Mouse (Mus musculus): ENCODE results near the gene Itgad. TPM values are rescaled to one million over a fixed set of nuclear protein-coding genes. Genes with fewer than 3 reads are reported as not detected.

The Itgad gene
- polyA plus RNA-seq, 1 experiment from 2014 or later: not detected

DNA sequence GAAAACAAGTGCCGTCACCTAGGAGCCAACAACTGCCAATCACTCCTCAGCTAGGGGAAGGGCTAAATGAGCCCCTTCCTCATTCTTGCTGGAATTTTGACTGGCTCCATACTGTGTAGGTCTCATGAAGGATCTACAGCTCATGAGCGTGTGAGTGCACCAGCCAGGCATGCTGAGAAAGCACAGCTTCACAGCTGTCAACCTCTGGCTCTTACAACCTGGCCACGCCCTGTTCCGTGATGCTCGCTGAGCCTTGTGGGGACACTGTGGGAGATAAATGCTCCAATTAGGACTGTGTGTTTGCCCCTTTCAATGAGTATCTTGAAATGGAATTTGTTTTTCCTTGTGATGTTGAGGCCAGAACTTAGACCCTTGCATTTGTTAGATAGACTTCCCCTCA is 95.8 kb downstream of the Itgad start:
- peaks cover 19% of the 10 kb centered on the region; the same call in 1 of the 2 replicates for H3K36me3 ChIP-seq (ENCODE audit: control insufficient read depth, insufficient read depth)
- ATAC-seq: no peak
- H3K4me1 ChIP-seq (replicated peaks; ENCODE audit: control insufficient read depth, insufficient read depth, low read length): 0 out of 2 replicates have a peak, but pooled peaks cover 6% of the 10 kb centered on the region
- H3K27me3 ChIP-seq (replicated peaks; ENCODE audit: control insufficient read depth, insufficient read depth, low read length): no peaks in the 10 kb centered on the region
- no peak overlapping the region for H3K4me2 ChIP-seq (replicated peaks; ENCODE audit: low read depth)
- H3K9me3 ChIP-seq (ENCODE audit: control insufficient read depth): no peaks in the 10 kb centered on the region
- no peak for TF ChIP-seq CTCF (IDR thresholded peaks at IDR 0.05; ENCODE audit: low read depth)
- H3K4me3 ChIP-seq (ENCODE audit: low read depth, low read length): no peak overlapping the region
- H3K27ac ChIP-seq (ENCODE audit: low read depth, low read length): no peak overlapping the region
- no peak overlapping the region for H3K9ac ChIP-seq (ENCODE audit: low read depth, low read length)
- WGBS: 58% methylated on average over 5 of the region's 5 CpGs

DNA sequence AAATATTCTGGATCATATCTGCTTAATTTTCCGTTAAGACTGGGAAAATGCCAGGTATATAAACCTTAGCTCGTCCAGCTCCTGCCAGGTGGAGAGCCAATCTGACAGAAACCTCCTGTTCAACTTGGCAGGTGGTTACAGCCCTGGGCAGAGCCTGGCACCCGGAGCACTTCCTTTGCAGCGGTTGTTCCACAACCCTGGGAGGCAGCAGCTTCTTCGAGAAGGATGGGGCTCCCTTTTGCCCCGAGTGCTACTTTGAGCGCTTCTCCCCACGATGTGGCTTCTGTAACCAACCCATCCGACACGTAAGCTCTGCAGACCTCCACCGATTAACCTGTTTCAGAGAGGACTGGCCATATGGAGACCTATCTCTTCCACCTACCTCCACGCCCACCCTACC is 97.8 kb downstream of the Itgad start:
- peaks cover 19% of the 10 kb centered on the region; the same call in 1 of the 2 replicates for H3K36me3 ChIP-seq (ENCODE audit: control insufficient read depth, insufficient read depth)
- no peak for ATAC-seq
- no peaks in the 10 kb centered on the region for H3K27me3 ChIP-seq (replicated peaks; ENCODE audit: control insufficient read depth, insufficient read depth, low read length)
- H3K4me1 ChIP-seq (replicated peaks; ENCODE audit: control insufficient read depth, insufficient read depth, low read length): 0 out of 2 replicates have a peak, but pooled peaks cover 6% of the 10 kb centered on the region
- no peak for TF ChIP-seq CTCF (IDR thresholded peaks at IDR 0.05; ENCODE audit: low read depth)
- no peak overlapping the region for H3K9ac ChIP-seq (ENCODE audit: low read depth, low read length)
- H3K4me2 ChIP-seq (replicated peaks; ENCODE audit: low read depth): peak overlapping the region; percentile 17; the same call in 1 of the 2 replicates
- H3K27ac ChIP-seq (ENCODE audit: low read depth, low read length): no peak overlapping the region
- no peaks in the 10 kb centered on the region for H3K9me3 ChIP-seq (ENCODE audit: control insufficient read depth)
- 48% methylated on average over 12 of the region's 12 CpGs for WGBS
- no peak overlapping the region for H3K4me3 ChIP-seq (ENCODE audit: low read depth, low read length)

DNA sequence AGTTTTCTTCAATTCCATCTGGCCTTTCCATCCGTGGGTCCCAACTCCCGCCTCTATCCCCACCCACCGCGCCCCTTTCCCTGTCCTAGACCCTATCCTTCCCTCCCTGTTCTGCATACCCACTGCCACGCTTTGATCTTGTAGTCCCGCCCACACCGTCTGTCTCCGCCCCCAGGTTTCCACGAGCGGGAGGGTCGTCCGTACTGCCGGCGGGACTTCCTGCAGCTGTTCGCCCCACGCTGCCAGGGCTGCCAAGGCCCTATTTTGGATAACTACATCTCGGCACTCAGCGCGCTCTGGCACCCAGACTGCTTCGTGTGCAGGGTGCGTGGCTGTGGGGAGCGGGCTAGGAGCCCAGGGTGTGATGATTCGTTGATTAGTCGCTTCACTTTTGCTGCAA is 98.4 kb downstream of the Itgad start:
- H3K9me3 ChIP-seq (ENCODE audit: control insufficient read depth): no peaks in the 10 kb centered on the region
- ATAC-seq: no peak
- 0 out of 2 replicates have a peak, but pooled peaks cover 6% of the 10 kb centered on the region for H3K4me1 ChIP-seq (replicated peaks; ENCODE audit: control insufficient read depth, insufficient read depth, low read length)
- peak overlapping the region; percentile 41 for H3K4me2 ChIP-seq (replicated peaks; ENCODE audit: low read depth)
- peaks cover 19% of the 10 kb centered on the region; the same call in 1 of the 2 replicates for H3K36me3 ChIP-seq (ENCODE audit: control insufficient read depth, insufficient read depth)
- H3K27ac ChIP-seq (ENCODE audit: low read depth, low read length): no peak overlapping the region
- H3K27me3 ChIP-seq (replicated peaks; ENCODE audit: control insufficient read depth, insufficient read depth, low read length): no peaks in the 10 kb centered on the region
- peak overlapping the region; percentile 7; the same call in 1 of the 2 replicates for H3K4me3 ChIP-seq (ENCODE audit: low read depth, low read length)
- no peak for TF ChIP-seq CTCF (IDR thresholded peaks at IDR 0.05; ENCODE audit: low read depth)
- WGBS: 16% methylated on average over 24 of the region's 24 CpGs
- no peak overlapping the region for H3K9ac ChIP-seq (ENCODE audit: low read depth, low read length)

DNA sequence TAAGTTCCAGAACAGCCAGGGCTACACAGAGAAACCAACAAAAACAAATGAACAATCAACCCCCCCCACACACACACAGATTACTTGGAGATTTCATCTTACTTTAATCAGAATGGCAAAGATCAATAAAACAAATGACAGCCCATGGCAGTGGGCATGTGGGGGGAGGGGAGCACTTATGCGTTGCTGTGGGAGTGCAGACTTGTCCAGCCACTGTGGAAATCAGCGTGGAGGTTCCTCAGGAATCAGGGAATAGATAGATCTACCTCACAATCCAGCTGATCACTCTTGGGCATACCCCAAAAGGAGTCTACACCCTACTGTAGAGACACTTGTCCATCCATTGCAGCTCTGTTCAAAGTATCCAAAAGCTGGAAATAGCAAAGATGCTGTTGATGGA is 100.8 kb downstream of the Itgad start:
- H3K36me3 ChIP-seq (ENCODE audit: control insufficient read depth, insufficient read depth): peaks cover 17% of the 10 kb centered on the region; the same call in 1 of the 2 replicates
- TF ChIP-seq CTCF (IDR thresholded peaks at IDR 0.05; ENCODE audit: low read depth): no peak
- 0 out of 2 replicates have a peak, but pooled peaks cover 6% of the 10 kb centered on the region for H3K4me1 ChIP-seq (replicated peaks; ENCODE audit: control insufficient read depth, insufficient read depth, low read length)
- no peaks in the 10 kb centered on the region for H3K27me3 ChIP-seq (replicated peaks; ENCODE audit: control insufficient read depth, insufficient read depth, low read length)
- H3K9me3 ChIP-seq (ENCODE audit: control insufficient read depth): no peaks in the 10 kb centered on the region
- 43% methylated on average over 2 of the region's 2 CpGs for WGBS
- H3K4me2 ChIP-seq (replicated peaks; ENCODE audit: low read depth): no peak overlapping the region
- H3K27ac ChIP-seq (ENCODE audit: low read depth, low read length): no peak overlapping the region
- no peak overlapping the region for H3K9ac ChIP-seq (ENCODE audit: low read depth, low read length)
- H3K4me3 ChIP-seq (ENCODE audit: low read depth, low read length): no peak overlapping the region
- ATAC-seq: no peak

DNA sequence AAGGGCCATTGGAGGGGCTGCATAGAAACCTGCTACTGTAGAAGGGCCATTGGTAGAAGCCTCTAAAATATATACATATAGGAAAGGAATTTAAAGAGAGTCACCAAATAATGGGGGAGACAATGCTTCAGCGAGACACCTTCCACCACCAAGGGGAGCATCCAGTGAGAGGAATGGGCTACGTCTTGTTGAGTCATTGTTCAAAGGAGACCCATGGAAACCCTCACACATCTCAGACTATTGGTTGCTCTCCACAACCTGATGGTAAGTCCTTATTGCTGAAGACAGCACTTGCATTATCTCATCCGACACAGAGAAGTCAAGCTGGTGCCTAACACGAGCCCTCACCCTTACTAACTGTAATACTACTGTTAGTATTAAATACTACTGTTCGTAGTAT is 101.6 kb downstream of the Itgad start:
- 77% methylated on average over 5 of the region's 5 CpGs for WGBS
- no peak for ATAC-seq
- Histone ChIP-seq H3K9me3 (ENCODE audit: control insufficient read depth) (no peaks in the 10 kb centered on the region), H3K27ac (ENCODE audit: low read depth, low read length) (no peak overlapping the region), H3K9ac (ENCODE audit: low read depth, low read length) (no peak overlapping the region), H3K27me3 (replicated peaks; ENCODE audit: control insufficient read depth, insufficient read depth, low read length) (no peaks in the 10 kb centered on the region), H3K4me3 (ENCODE audit: low read depth, low read length) (no peak overlapping the region), H3K4me2 (replicated peaks; ENCODE audit: low read depth) (no peak overlapping the region), H3K4me1 (replicated peaks; ENCODE audit: control insufficient read depth, insufficient read depth, low read length) (0 out of 2 replicates have a peak, but pooled peaks cover 3% of the 10 kb centered on the region), H3K36me3 (ENCODE audit: control insufficient read depth, insufficient read depth) (peaks cover 16% of the 10 kb centered on the region; the same call in 1 of the 2 replicates)
- no peak for TF ChIP-seq CTCF (IDR thresholded peaks at IDR 0.05; ENCODE audit: low read depth)

DNA sequence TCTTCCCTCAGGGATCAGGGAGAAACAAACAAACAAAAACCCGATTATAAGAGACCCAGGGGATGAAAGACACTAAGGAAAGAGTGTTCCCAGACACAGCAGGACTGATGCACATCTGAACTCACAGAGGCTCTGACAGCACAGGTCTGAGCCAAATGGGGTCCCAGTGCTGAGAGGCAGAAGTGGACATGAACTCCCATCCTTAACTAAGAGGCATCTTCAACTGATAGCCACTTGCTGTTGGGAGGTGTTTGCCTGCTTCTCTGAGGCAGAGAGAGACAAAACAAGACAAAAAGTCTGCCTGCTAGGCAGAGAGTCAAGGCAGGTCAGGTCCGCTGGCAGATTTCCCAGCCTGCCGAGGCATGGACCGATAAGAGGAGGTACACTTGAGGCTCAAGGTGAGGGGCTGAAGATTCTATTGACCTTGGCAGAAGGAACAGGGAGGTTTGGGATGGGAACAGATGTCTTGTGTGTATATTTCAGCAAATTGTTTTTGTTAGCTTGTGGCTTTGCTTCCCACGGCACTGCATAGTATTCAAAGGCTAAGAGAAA is 102.7 kb downstream of the Itgad start:
- Histone ChIP-seq H3K27me3 (replicated peaks; ENCODE audit: control insufficient read depth, insufficient read depth, low read length) (no peaks in the 10 kb centered on the region), H3K27ac (ENCODE audit: low read depth, low read length) (no peak overlapping the region), H3K4me1 (replicated peaks; ENCODE audit: control insufficient read depth, insufficient read depth, low read length) (0 out of 2 replicates have a peak, but pooled peaks cover 3% of the 10 kb centered on the region), H3K9ac (ENCODE audit: low read depth, low read length) (no peak overlapping the region), H3K4me3 (ENCODE audit: low read depth, low read length) (no peak overlapping the region), H3K9me3 (ENCODE audit: control insufficient read depth) (no peaks in the 10 kb centered on the region), H3K36me3 (ENCODE audit: control insufficient read depth, insufficient read depth) (peaks cover 15% of the 10 kb centered on the region; the same call in 1 of the 2 replicates), H3K4me2 (replicated peaks; ENCODE audit: low read depth) (no peak overlapping the region)
- no peak for ATAC-seq
- TF ChIP-seq CTCF (IDR thresholded peaks at IDR 0.05; ENCODE audit: low read depth): no peak
- WGBS: 30% methylated on average over 5 of the region's 5 CpGs

All from intestine, postnatal 0 days (tissue).